Mouse (Mus musculus): ENCODE results near the gene Ctnna3. TPM values are rescaled to one million over a fixed set of nuclear protein-coding genes. Genes with fewer than 3 reads are reported as not detected.
"Not testable (repeated sequence)": the region's sequence is repeated elsewhere in the genome, so short reads cannot be mapped to it uniquely, and the experiment has no call there.

The Ctnna3 gene
- polyA plus RNA-seq, 1 experiment from 2014 or later = 18.5 TPM

DNA sequence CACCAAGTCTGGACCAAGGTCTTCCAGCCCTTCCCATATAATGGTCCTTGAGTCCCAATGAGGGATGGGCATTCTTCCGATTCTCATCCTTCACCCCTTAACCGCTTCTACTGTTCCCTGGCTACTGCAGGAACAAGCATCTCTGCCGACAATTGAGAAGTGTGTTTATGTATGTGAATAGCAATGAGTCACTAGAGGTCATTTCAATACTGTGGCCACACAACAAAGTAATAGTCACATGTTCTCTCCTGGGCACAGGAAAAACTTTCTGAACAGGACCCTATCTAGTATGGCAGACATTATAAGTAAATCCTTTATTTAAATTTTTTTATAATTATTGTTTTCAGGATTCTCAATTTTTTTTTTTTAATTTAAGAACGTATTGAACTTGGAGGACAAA is 1211.2 kb downstream of the Ctnna3 start:
- no peak for ATAC-seq (ENCODE audit: extremely low read depth, insufficient number of reproducible peaks, low FRiP score, low TSS enrichment)
- Histone ChIP-seq H3K4me2 (no peak overlapping the region), H3K36me3 (no peaks in the 10 kb centered on the region), H3K27ac (replicated peaks) (no peak overlapping the region), H3K4me1 (no peaks in the 10 kb centered on the region), H3K27me3 (replicated peaks) (no peaks in the 10 kb centered on the region), H3K9me3 (no peaks in the 10 kb centered on the region), H3K9ac (no peak overlapping the region), H3K4me3 (no peak overlapping the region)
- 74% methylated on average over 4 of the region's 4 CpGs for WGBS

DNA sequence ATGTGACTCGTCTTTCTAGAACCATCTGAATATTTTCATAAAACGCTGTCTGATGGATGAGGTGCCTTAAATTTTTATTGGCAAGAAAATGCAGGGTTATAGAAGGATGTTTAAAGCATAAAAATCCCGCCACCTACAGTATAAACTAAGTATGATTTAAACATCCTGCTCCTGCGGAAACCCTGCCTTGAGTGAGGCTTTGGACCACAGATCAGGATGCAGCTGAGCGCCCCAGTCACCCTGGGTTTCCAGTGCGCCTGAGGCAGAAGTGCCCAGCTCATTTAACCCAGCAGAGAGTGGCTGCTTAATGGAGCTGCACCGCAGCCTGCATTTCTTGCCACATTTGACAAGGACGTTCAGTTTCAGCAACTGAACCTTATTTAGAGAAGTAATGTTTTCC is 1211.7 kb downstream of the Ctnna3 start:
- Histone ChIP-seq H3K9me3 (no peaks in the 10 kb centered on the region), H3K4me3 (no peak overlapping the region), H3K27ac (replicated peaks) (no peak overlapping the region), H3K4me2 (no peak overlapping the region), H3K9ac (no peak overlapping the region), H3K36me3 (no peaks in the 10 kb centered on the region), H3K4me1 (no peaks in the 10 kb centered on the region), H3K27me3 (replicated peaks) (no peaks in the 10 kb centered on the region)
- WGBS = 62% methylated on average over 8 of the region's 8 CpGs
- no peak for ATAC-seq (ENCODE audit: extremely low read depth, insufficient number of reproducible peaks, low FRiP score, low TSS enrichment)

DNA sequence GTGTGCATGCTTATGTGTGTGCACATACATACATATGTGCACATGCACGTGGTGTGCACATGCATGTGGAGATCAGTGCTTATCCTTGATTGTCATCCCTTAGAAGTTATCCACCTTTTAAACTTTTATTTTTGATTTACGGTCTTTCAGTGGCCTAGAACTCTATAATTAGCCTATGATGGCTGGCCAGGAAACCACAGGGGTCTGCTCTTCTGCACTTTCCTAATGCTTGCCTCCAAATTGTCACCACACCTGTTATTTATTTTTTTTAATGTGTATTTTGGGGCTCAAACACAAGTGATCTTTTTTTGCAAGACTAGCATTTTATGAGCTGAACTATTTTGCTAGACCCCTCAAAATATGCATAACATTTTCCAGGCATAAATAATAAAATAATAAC is 1214.1 kb downstream of the Ctnna3 start:
- ATAC-seq (ENCODE audit: extremely low read depth, insufficient number of reproducible peaks, low FRiP score, low TSS enrichment) = no peak
- H3K9ac ChIP-seq = no peak overlapping the region
- no peaks in the 10 kb centered on the region for H3K36me3 ChIP-seq
- H3K4me3 ChIP-seq = no peak overlapping the region
- no peaks in the 10 kb centered on the region for H3K4me1 ChIP-seq
- H3K4me2 ChIP-seq = no peak overlapping the region
- H3K27me3 ChIP-seq (replicated peaks) = no peaks in the 10 kb centered on the region
- H3K27ac ChIP-seq (replicated peaks) = no peak overlapping the region
- WGBS = 84% methylated on average over 2 of the region's 2 CpGs
- no peaks in the 10 kb centered on the region for H3K9me3 ChIP-seq

DNA sequence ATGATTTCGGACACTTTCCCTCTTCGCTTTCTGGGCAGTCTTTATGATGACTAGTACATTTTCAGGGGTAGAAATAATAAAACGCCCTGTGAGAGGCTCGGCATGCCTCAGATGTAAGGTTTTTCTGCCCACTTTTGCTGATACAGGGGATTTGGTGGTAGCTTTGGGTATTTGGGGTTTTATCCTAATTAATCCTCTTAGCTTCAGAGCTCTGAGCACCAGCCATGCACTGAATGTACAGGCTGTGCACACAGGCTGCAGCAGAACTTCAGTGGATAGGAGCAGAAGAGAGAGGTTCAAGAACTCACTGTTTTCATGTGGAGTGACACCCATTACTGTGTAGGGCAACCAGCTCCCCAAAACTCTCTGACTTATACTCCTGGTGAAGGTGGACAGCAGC is 1231.3 kb downstream of the Ctnna3 start:
- Histone ChIP-seq H3K36me3 (no peaks in the 10 kb centered on the region), H3K27ac (replicated peaks) (no peak overlapping the region), H3K9me3 (no peaks in the 10 kb centered on the region), H3K4me3 (no peak overlapping the region), H3K27me3 (replicated peaks) (no peaks in the 10 kb centered on the region), H3K4me1 (0 out of 2 replicates have a peak, but pooled peaks cover 5% of the 10 kb centered on the region), H3K4me2 (no peak overlapping the region), H3K9ac (no peak overlapping the region)
- 72% methylated on average over 4 of the region's 4 CpGs for WGBS
- ATAC-seq (ENCODE audit: extremely low read depth, insufficient number of reproducible peaks, low FRiP score, low TSS enrichment) = no peak

DNA sequence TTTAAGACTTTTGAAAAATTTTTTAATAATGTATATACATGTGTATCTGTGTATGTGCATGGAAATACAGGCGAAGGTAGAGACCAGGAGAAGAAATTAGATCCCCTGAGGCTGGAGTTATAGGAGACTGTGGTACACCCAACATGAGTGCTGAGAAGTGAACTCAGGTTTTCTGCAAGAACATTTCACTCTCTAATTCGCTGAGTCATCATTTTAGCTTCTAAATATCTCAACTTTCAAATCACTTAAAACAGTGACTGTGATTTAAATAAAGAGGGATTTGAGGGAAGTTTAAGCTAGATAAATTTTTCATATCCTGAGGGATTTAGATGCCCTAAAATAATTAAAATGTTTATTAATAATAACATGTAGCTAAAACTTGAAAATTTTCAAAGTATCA is 1241.6 kb downstream of the Ctnna3 start:
- H3K9me3 ChIP-seq = no peaks in the 10 kb centered on the region
- no peaks in the 10 kb centered on the region for H3K36me3 ChIP-seq
- WGBS = 55% methylated on average over 2 of the region's 2 CpGs
- no peaks in the 10 kb centered on the region for H3K4me1 ChIP-seq
- no peak overlapping the region for H3K27ac ChIP-seq (replicated peaks)
- H3K4me2 ChIP-seq = no peak overlapping the region
- H3K27me3 ChIP-seq (replicated peaks) = no peaks in the 10 kb centered on the region
- H3K9ac ChIP-seq = no peak overlapping the region
- no peak for ATAC-seq (ENCODE audit: extremely low read depth, insufficient number of reproducible peaks, low FRiP score, low TSS enrichment)
- H3K4me3 ChIP-seq = no peak overlapping the region

DNA sequence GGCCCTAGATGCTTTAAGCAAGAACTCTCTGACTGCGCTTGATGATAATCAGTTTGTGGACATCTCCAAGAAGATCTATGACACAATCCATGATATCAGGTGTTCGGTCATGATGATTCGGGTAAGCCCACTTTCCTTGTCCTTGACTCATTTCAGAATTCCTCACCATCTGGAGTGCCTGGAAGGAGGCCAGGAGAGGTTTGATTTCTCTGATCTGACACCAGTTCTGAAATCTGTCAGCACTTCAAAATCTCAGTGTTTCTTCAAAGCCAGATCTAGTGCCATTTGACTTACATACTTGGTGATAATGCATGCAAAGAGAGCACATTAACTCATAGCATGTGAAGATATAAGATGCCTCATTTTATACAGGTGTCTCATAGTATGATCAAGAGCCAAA is 1245.9 kb downstream of the Ctnna3 start:
- 73% methylated on average over 3 of the region's 3 CpGs for WGBS
- no peaks in the 10 kb centered on the region for H3K4me1 ChIP-seq
- ATAC-seq (ENCODE audit: extremely low read depth, insufficient number of reproducible peaks, low FRiP score, low TSS enrichment) = no peak
- H3K27me3 ChIP-seq (replicated peaks) = no peaks in the 10 kb centered on the region
- H3K27ac ChIP-seq (replicated peaks) = no peak overlapping the region
- no peak overlapping the region for H3K4me3 ChIP-seq
- no peaks in the 10 kb centered on the region for H3K36me3 ChIP-seq
- no peak overlapping the region for H3K9ac ChIP-seq
- no peak overlapping the region for H3K4me2 ChIP-seq
- H3K9me3 ChIP-seq = no peaks in the 10 kb centered on the region

DNA sequence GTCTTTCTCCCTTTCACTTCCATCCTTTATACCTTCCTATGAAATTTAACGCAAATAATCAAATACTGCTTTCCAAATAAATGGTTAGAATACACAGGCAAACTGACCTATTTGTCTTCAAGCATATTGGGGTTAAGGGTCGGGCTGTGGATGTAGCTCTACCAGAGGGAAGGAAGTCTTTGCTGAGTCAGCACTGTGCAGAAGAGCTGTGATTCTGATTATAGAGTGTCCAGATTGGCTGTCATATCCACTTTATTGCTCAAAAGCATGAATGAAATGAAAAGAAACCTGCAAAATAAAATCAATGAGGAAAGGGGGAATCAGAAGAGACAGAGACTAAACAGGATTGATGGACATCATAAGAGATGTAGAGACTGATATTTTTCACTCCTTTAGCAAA is 1280.1 kb downstream of the Ctnna3 start:
- no peak overlapping the region for H3K4me2 ChIP-seq
- no peak overlapping the region for H3K27ac ChIP-seq (replicated peaks)
- H3K4me3 ChIP-seq = no peak overlapping the region
- 73% methylated on average over 2 of the region's 2 CpGs for WGBS
- no peak for ATAC-seq (ENCODE audit: extremely low read depth, insufficient number of reproducible peaks, low FRiP score, low TSS enrichment)
- no peaks in the 10 kb centered on the region for H3K27me3 ChIP-seq (replicated peaks)
- no peaks in the 10 kb centered on the region for H3K4me1 ChIP-seq
- no peak overlapping the region for H3K9ac ChIP-seq
- no peaks in the 10 kb centered on the region for H3K9me3 ChIP-seq
- no peaks in the 10 kb centered on the region for H3K36me3 ChIP-seq

DNA sequence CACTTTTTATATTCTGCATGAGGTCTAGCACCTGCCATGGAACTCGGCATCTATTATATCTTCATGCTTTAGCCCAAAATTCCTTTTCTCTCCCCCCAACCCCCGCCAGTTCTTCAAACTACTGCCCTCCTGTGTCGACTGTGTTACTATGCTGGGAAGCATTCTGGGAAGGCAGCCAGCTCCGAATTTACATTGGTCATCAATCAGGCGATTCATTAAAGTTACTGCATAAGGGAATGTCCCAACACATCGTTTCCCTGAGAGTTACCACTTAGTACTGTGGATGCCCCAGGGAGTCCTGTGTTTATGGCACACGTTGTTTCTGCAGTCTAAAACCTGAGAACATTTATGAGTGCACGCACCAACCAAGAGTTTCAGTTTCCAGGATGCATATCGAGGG is 1288.1 kb downstream of the Ctnna3 start:
- Histone ChIP-seq H3K27ac (replicated peaks) (no peak overlapping the region), H3K27me3 (replicated peaks) (no peaks in the 10 kb centered on the region), H3K9me3 (no peaks in the 10 kb centered on the region), H3K9ac (no peak overlapping the region), H3K4me2 (no peak overlapping the region), H3K4me3 (no peak overlapping the region), H3K36me3 (no peaks in the 10 kb centered on the region), H3K4me1 (no peaks in the 10 kb centered on the region)
- 68% methylated on average over 9 of the region's 9 CpGs for WGBS
- no peak for ATAC-seq (ENCODE audit: extremely low read depth, insufficient number of reproducible peaks, low FRiP score, low TSS enrichment)

DNA sequence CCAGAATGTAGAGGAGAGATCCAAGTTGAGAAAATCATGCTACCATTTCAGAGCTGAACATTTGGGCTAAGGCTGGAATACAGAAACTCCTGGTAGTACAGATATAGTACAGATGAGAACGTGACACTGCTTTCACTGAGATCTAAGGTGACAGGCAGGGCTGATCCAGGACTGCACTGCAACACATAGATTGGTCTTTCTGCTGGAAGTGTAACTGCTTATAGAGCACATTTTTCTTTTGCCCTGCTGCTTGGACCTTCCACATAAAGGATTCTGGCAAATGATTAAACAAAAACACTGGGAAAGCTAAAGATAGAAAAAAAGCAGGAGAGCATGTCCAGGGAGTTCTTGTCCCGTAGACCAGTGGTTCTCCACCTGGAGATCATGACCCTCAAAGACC is 1305.8 kb downstream of the Ctnna3 start:
- no peak overlapping the region for H3K27ac ChIP-seq (replicated peaks)
- no peaks in the 10 kb centered on the region for H3K27me3 ChIP-seq (replicated peaks)
- no peaks in the 10 kb centered on the region for H3K4me1 ChIP-seq
- 63% methylated on average over 2 of the region's 2 CpGs for WGBS
- no peak overlapping the region for H3K9ac ChIP-seq
- H3K4me3 ChIP-seq = no peak overlapping the region
- no peaks in the 10 kb centered on the region for H3K9me3 ChIP-seq
- ATAC-seq (ENCODE audit: extremely low read depth, insufficient number of reproducible peaks, low FRiP score, low TSS enrichment) = no peak
- no peaks in the 10 kb centered on the region for H3K36me3 ChIP-seq
- no peak overlapping the region for H3K4me2 ChIP-seq

DNA sequence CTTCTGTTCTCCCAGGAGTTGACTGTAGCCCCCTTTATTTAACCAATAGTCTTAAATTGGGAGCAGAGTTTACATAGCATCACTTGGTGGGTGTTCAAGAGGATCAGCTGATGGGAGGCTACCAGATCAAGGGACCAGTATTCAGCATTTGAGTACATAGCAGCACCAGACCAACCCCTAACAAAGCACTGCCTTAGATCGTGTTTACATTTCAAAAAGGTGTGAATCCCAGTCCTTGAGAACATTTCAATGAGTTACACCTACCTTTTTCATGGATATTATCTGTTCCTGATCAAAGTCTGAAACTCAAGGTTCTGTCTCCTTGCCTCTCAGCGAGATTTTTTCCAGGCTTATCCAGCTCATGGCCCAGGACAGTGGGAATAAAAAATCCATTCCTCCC is 1306.7 kb downstream of the Ctnna3 start:
- WGBS = 22% methylated on average over 2 of the region's 2 CpGs
- no peaks in the 10 kb centered on the region for H3K4me1 ChIP-seq
- no peaks in the 10 kb centered on the region for H3K27me3 ChIP-seq (replicated peaks)
- no peak overlapping the region for H3K4me3 ChIP-seq
- no peak for ATAC-seq (ENCODE audit: extremely low read depth, insufficient number of reproducible peaks, low FRiP score, low TSS enrichment)
- H3K27ac ChIP-seq (replicated peaks) = no peak overlapping the region
- H3K9ac ChIP-seq = no peak overlapping the region
- H3K36me3 ChIP-seq = no peaks in the 10 kb centered on the region
- no peak overlapping the region for H3K4me2 ChIP-seq
- no peaks in the 10 kb centered on the region for H3K9me3 ChIP-seq

DNA sequence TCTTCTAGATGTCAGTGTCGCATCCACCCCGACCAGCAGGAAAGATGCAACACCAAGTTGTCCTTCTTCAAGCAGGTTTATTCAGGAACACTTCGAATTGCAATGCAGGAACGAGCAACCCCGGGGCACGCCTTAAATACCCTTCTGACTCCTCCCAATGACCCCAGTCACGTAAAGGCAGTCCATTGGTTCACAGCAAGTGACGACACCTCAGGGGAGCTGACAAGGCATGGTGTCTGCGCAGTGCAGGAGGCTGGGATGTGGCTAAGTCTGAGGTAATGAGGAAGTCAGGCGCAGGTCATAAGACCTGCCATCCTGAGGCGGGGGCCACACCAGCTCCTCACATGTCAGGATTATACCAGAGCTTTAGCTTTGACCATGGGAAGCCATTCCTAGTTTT is 1311.8 kb downstream of the Ctnna3 start:
- not testable (repeated sequence) for H3K9me3 ChIP-seq; ATAC-seq (ENCODE audit: extremely low read depth, insufficient number of reproducible peaks, low FRiP score, low TSS enrichment); H3K4me3 ChIP-seq; H3K9ac ChIP-seq; H3K4me2 ChIP-seq; H3K36me3 ChIP-seq; H3K27me3 ChIP-seq (replicated peaks); H3K4me1 ChIP-seq; H3K27ac ChIP-seq (replicated peaks)
- 70% methylated on average over 11 of the region's 11 CpGs for WGBS

DNA sequence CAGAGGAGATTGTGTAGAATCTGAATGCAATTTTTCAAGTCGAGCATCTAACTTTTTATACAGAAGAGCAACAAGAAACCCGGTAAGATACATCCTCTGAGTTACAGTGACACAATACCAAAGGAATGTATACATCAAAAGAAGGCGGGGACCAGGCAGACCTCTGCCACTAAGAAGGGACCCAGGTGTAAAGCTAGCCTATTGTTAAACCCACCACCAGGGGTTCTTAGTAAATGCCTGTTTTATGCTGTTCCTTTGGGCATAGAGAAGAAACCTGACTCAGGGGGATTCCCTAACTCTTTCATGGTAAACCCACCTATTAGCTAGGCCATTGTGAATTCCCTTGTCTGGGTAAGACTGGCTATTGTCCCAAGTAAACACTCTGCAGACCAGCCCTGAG is 1314.2 kb downstream of the Ctnna3 start:
- not testable (repeated sequence) for H3K4me3 ChIP-seq; H3K27ac ChIP-seq (replicated peaks); H3K4me2 ChIP-seq; H3K36me3 ChIP-seq; H3K27me3 ChIP-seq (replicated peaks); H3K4me1 ChIP-seq; ATAC-seq (ENCODE audit: extremely low read depth, insufficient number of reproducible peaks, low FRiP score, low TSS enrichment); H3K9ac ChIP-seq; H3K9me3 ChIP-seq
- WGBS = 50% methylated on average over 3 of the region's 3 CpGs

DNA sequence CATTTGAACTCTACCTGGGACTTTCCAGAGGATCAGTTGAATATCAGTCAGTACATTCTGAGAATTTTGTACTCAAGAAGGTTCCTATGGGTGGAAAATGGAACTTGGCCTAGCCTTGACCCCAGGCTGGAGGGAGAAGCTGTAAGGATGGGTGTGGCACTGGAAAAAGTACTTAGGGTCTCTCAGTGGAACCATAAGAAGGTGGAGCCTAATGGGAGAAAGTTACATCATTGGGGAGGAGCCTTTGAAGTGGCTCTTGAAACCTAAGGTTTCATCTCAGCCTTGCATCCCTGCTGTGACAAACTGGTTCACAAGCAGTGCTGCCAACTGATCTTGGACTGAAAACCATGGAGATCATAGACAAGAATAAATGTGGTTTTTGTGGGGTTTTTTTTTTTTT is 1318.8 kb downstream of the Ctnna3 start:
- H3K27ac ChIP-seq (replicated peaks) = no peak overlapping the region
- H3K9ac ChIP-seq = no peak overlapping the region
- H3K4me3 ChIP-seq = no peak overlapping the region
- H3K9me3 ChIP-seq = no peaks in the 10 kb centered on the region
- no peak for ATAC-seq (ENCODE audit: extremely low read depth, insufficient number of reproducible peaks, low FRiP score, low TSS enrichment)
- no peaks in the 10 kb centered on the region for H3K4me1 ChIP-seq
- no peaks in the 10 kb centered on the region for H3K27me3 ChIP-seq (replicated peaks)
- H3K4me2 ChIP-seq = no peak overlapping the region
- no peaks in the 10 kb centered on the region for H3K36me3 ChIP-seq

All from heart, embryonic 13.5 days (tissue).